Mouse (Mus musculus) stomach, postnatal 0 days (tissue): ENCODE results near the gene Cpne4.
A peak's percentile ranks its signal among the peaks of the same experiment; 100 is the strongest.

ENCODE experiments used
- CTCF ChIP-seq: IDR thresholded peaks from 2 replicates; pipeline ENCODE4 v1.5.1; 2016; ENCODE audit warnings: antibody characterized with exemption, low read depth, mild to moderate bottlenecking, moderate library complexity
- EP300 ChIP-seq: optimal IDR thresholded peaks from 2 replicates; pipeline ENCODE3; 2016; ENCODE audit warnings: antibody characterized with exemption

DNA sequence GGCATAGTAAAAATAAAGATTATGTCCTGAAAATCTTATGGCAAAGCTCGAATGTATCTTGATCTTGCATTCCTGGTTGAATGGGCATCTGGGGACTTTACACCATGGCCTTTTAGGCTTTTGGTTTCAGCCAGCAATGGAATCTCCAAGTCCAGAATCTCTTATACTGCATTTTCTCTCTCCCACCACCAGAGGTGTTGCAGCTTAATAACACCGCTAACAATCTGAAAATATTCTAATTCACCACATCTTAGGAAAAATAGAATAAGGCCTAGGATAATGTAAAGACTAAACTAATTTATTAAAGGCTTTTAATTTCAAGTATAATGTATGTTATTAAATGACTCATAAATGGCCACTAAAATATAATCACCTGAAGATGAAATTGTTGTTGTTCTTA, 503.2 kb downstream of the Cpne4 start:
- TF ChIP-seq EP300, result no peak
- TF ChIP-seq CTCF, result peak; percentile 45
